ENCODE assay signal across 16 mouse cellular contexts in the genomic region with DNA sequence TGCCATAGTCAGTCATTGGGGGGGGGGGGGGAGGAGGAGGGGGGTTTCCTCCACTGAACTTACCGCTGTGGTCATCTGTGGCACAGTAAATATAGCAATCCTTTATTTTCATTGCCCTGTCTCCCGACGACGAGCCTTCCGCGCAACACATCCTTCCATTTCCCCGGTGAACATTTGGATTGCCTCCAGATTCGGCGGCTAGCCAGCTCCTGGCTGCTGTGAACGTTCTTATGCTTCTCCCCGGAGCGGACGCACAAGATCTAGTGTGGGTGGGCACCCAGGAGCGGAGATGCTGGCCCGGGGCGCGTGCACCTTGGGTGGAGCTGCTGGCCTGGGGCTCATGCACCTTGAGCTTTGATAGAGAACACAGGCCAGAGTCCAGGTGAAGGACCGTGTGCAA. TPM values are rescaled to one million over a fixed set of nuclear protein-coding genes. Genes with fewer than 3 reads are reported as not detected.
DNase-seq lines count a peak whose midpoint lies in the region; ATAC-seq and TF ChIP-seq lines count a peak whose summit lies in the region.
"Had no signal": no experiment of that assay in that cellular context is flagged by ENCODE, and none has a peak within 500 bp of the region (broad histone marks: within the 10 kb centered on the region; RNA-seq: fewer than 3 reads in every experiment).

No protein-coding gene starts in this region.

- H3K79me2 ChIP-seq in heart, adult 2 months (replicated peaks; ENCODE audit: control insufficient read depth, insufficient read depth, low read length) = no peaks in the 10 kb centered on the region

- no peak for TF ChIP-seq EP300 in heart, adult 2 months (IDR thresholded peaks at IDR 0.05; ENCODE audit: insufficient read depth, low read depth, low read length)

- H3K27ac ChIP-seq in heart, adult 2 months = no peak overlapping the region
- H3K27ac ChIP-seq in lung, embryonic 14.5 days (ENCODE audit: low read depth) = no peak overlapping the region
- H3K27ac ChIP-seq: hindbrain, embryonic 15.5 days; limb, embryonic 12.5 days had no signal

- H3K9me3 ChIP-seq in lung, embryonic 14.5 days (ENCODE audit: low read depth, low read length) = no peaks in the 10 kb centered on the region
- H3K9me3 ChIP-seq: hindbrain, embryonic 15.5 days; limb, embryonic 12.5 days had no signal

- 56% methylated on average over 18 of the region's 18 CpGs for WGBS in heart, adult 2 months
- WGBS in lung, embryonic 14.5 days = 64% methylated on average over 18 of the region's 18 CpGs
- 71% methylated on average over 18 of the region's 18 CpGs for WGBS in lung, adult 2 months

- ATAC-seq in lung, embryonic 14.5 days (ENCODE audit: insufficient read depth) = no peak
- ATAC-seq: forebrain, embryonic 14.5 days had no signal

- DNase-seq in adrenal gland, postnatal 25 days = peak; percentile 51
- no peak for DNase-seq in adrenal gland, adult 8-10 months
- DNase-seq in heart, adult 2 months = peak; percentile 51 to 65
- DNase-seq in heart, adult 9 months (ENCODE audit: low spot score in 2 of 2) = no peak
- peak; percentile 61 for DNase-seq in lung, embryonic 14.5 days
- no peak for DNase-seq in lung, adult 2 months
- DNase-seq in lung, postnatal 14 days = peak; percentile 51
- no peak for DNase-seq in B cell, adult 2 months
- DNase-seq: layer of hippocampus, postnatal 36 days; thymus, postnatal 14 days had no signal

- no peaks in the 10 kb centered on the region for H3K4me1 ChIP-seq in heart, adult 2 months (ENCODE audit: control insufficient read depth, insufficient read depth, low read length)
- H3K4me1 ChIP-seq in lung, embryonic 14.5 days (ENCODE audit: insufficient read depth) = peaks cover 19% of the 10 kb centered on the region; the same call in 1 of the 2 replicates
- no peaks in the 10 kb centered on the region; the same call in 1 of the 2 replicates for H3K4me1 ChIP-seq in lung, adult 2 months (ENCODE audit: control insufficient read depth, insufficient read depth, low read length)
- H3K4me1 ChIP-seq: limb, embryonic 12.5 days had no signal

- no peaks in the 10 kb centered on the region for H3K36me3 ChIP-seq in heart, adult 2 months (ENCODE audit: control insufficient read depth, insufficient read depth, low read length)
- no peaks in the 10 kb centered on the region for H3K36me3 ChIP-seq in lung, embryonic 14.5 days (ENCODE audit: insufficient read depth)
- H3K36me3 ChIP-seq: G1E; hindbrain, embryonic 15.5 days; limb, embryonic 12.5 days had no signal

- no peak for TF ChIP-seq CTCF in heart, adult 2 months (IDR thresholded peaks at IDR 0.05)
- no peak for TF ChIP-seq CTCF in lung, embryonic 14.5 days (IDR thresholded peaks at IDR 0.05; ENCODE audit: low read depth)
- TF ChIP-seq CTCF in lung, adult 2 months (IDR thresholded peaks at IDR 0.05; ENCODE audit: insufficient read depth, low read length) = no peak

- no peak for TF ChIP-seq POLR2A in heart, adult 2 months (IDR thresholded peaks at IDR 0.05; ENCODE audit: insufficient read depth, low read depth, low read length)
- no peak for TF ChIP-seq POLR2A in lung, adult 2 months (IDR thresholded peaks at IDR 0.05; ENCODE audit: borderline replicate concordance, extremely low read depth, low read depth, low read length)

- no peak overlapping the region for H3K4me2 ChIP-seq in lung, embryonic 14.5 days
- H3K4me2 ChIP-seq: hindbrain, embryonic 15.5 days; limb, embryonic 12.5 days; midbrain, embryonic 11.5 days had no signal

- H3K9ac ChIP-seq in heart, adult 2 months (ENCODE audit: low read depth, low read length) = no peak overlapping the region
- no peak overlapping the region for H3K9ac ChIP-seq in lung, embryonic 14.5 days
- H3K9ac ChIP-seq: hindbrain, embryonic 15.5 days; limb, embryonic 12.5 days had no signal

- intact Hi-C loops in heart, adult 2 months (cut with DNase I) = no loop called here

- no peaks in the 10 kb centered on the region for H3K27me3 ChIP-seq in heart, adult 2 months (ENCODE audit: control insufficient read depth, insufficient read depth, low read length)
- no peaks in the 10 kb centered on the region for H3K27me3 ChIP-seq in lung, embryonic 14.5 days (ENCODE audit: insufficient read depth, low read length)
- H3K27me3 ChIP-seq: hindbrain, embryonic 15.5 days; limb, embryonic 12.5 days had no signal

- no peak overlapping the region for H3K4me3 ChIP-seq in heart, adult 2 months
- no peak overlapping the region for H3K4me3 ChIP-seq in lung, embryonic 14.5 days (ENCODE audit: low read depth, low read length)
- H3K4me3 ChIP-seq in lung, adult 2 months (replicated peaks; ENCODE audit: extremely low read depth, low read depth, low read length) = no peak overlapping the region
- H3K4me3 ChIP-seq: hindbrain, embryonic 15.5 days; limb, embryonic 12.5 days had no signal

RNA-seq across cellular contexts. Expression of a gene that starts 1.8 kb away (rescaled TPM):
- 0.09 TPM in 1 of 2 replicates, not detected in the other for total RNA-seq in adrenal gland, postnatal 25 days (2021)
- under 1 TPM in 2 of 4 experiments, not detected in 2; 0.19 to 0.28 TPM for total RNA-seq in adrenal gland, adult 8-10 months (2022)
- 1 to 10 TPM; 5.4 to 5.5 TPM for total RNA-seq in heart, adult 2 months (2021)
- 5.3 and 5.9 TPM in 2 replicates for polyA plus RNA-seq in heart, adult 2 months (2012; rRNA removed)
- 0.51 and 0.61 TPM in 2 replicates for polyA plus RNA-seq in lung, embryonic 14.5 days (2014; fragmentation: Nextera tagmentation; extraction: Ambion mirVana)
- polyA plus RNA-seq in lung, adult 2 months (2012; rRNA removed) = 17.8 and 18.1 TPM in 2 replicates
- polyA plus RNA-seq: G1E; limb, embryonic 12.5 days; liver, embryonic 16.5 days; midbrain, embryonic 11.5 days had no signal

RNA-seq across cellular contexts. Expression of a gene that starts 59.2 kb away (rescaled TPM):
- 45.4 and 46.7 TPM in 2 replicates for total RNA-seq in adrenal gland, postnatal 25 days (2021)
- 10 to 100 TPM; 41.7 to 62.5 (median 54.4) TPM for total RNA-seq in adrenal gland, adult 8-10 months (2022)
- 10 to 100 TPM; 19.1 to 21.9 TPM for total RNA-seq in heart, adult 2 months (2021)
- 8.4 and 11.1 TPM in 2 replicates for polyA plus RNA-seq in heart, adult 2 months (2012; rRNA removed)
- 95.5 and 102 TPM in 2 replicates for polyA plus RNA-seq in lung, embryonic 14.5 days (2014; fragmentation: Nextera tagmentation; extraction: Ambion mirVana)
- 5.3 and 8.8 TPM in 2 replicates for polyA plus RNA-seq in lung, adult 2 months (2012; rRNA removed)

Comparison
In these comparisons a context has a peak if more than half of its experiments do, and no peak if none do; other contexts are left out.
1. DNase-seq: peak in adrenal gland, postnatal 25 days (single experiment), heart, adult 2 months (2 of 2), lung, embryonic 14.5 days (single experiment) and lung, postnatal 14 days (single experiment); none in adrenal gland, adult 8-10 months (single experiment), heart, adult 9 months (0 of 2), lung, adult 2 months (single experiment) and B cell, adult 2 months (0 of 2).